Mouse (Mus musculus) large intestine, adult 2 months (tissue): ENCODE results near the gene Cckar. TPM values are rescaled to one million over a fixed set of nuclear protein-coding genes. Genes with fewer than 3 reads are reported as not detected.
"Not testable (repeated sequence)": the region's sequence is repeated elsewhere in the genome, so short reads cannot be mapped to it uniquely, and the experiment has no call there.

Experiments used
- DNase-seq: peaks from one replicate; pipeline ENCODE4 v3.0.0-alpha.2; 2012; ENCODE audit warnings: low read depth, low spot score
- WGBS: fragments of 180-500 bp; shearing (Covaris S2); methylation state at CpG from one replicate; pipeline ENCODE4 v1.1.7; 2018; 5-methylcytosine and 5-hydroxymethylcytosine counted together
- polyA plus RNA-seq: library from polyadenylated mRNA; depleted of rRNA; stranded (reverse); fragments of >200 nt; gene quantifications from 2 replicates; pipeline ENCODE4 v1.2.3, GENCODE M21; 2012; rRNA removed

The Cckar gene
- polyA plus RNA-seq, 1 experiment, result 0.24 TPM

GRCm38 (mm10) chr5:53678036-53678767 is 29.3 kb downstream of the Cckar start:
- 60% methylated on average over 13 of the region's 13 CpGs for WGBS
- no peak for DNase-seq

GRCm38 (mm10) chr5:53676671-53677070 is 30.8 kb downstream of the Cckar start:
- no peak for DNase-seq
- 26% methylated on average over 8 of the region's 8 CpGs for WGBS

- WGBS, result 84% methylated on average over 6 of the region's 6 CpGs
- not testable (repeated sequence) for DNase-seq
Observed at GRCm38 (mm10) chr5:53673493-53674150, 33.9 kb downstream of the Cckar start.

- DNase-seq, result peak; percentile 18
- 19% methylated on average over 5 of the region's 5 CpGs for WGBS
Observed at GRCm38 (mm10) chr5:53672352-53672751, 35.2 kb downstream of the Cckar start.

GRCm38 (mm10) chr5:53671507-53671906 is 36.0 kb downstream of the Cckar start:
- no peak for DNase-seq
- 54% methylated on average over 4 of the region's 4 CpGs for WGBS

- 70% methylated on average over 10 of the region's 10 CpGs for WGBS
- DNase-seq, result no peak
Observed at GRCm38 (mm10) chr5:53670321-53670938, 37.1 kb downstream of the Cckar start.

GRCm38 (mm10) chr5:53668021-53668420 is 39.5 kb downstream of the Cckar start:
- 63% methylated on average over 5 of the region's 5 CpGs for WGBS
- DNase-seq, result no peak

- DNase-seq, result no peak
Observed at GRCm38 (mm10) chr5:53663665-53664064, 43.8 kb downstream of the Cckar start.

GRCm38 (mm10) chr5:53662413-53662812 is 45.1 kb downstream of the Cckar start:
- DNase-seq, result no peak
- WGBS, result 37% methylated on average over 1 of the region's 1 CpGs

GRCm38 (mm10) chr5:53661508-53661907 is 46.0 kb downstream of the Cckar start:
- DNase-seq, result no peak
- WGBS, result 52% methylated on average over 2 of the region's 2 CpGs

GRCm38 (mm10) chr5:53657925-53658324 is 49.6 kb downstream of the Cckar start:
- WGBS, result 81% methylated on average over 6 of the region's 6 CpGs
- DNase-seq, result no peak

- WGBS, result 14% methylated on average over 1 of the region's 1 CpGs
- no peak for DNase-seq
Observed at GRCm38 (mm10) chr5:53656596-53656995, 50.9 kb downstream of the Cckar start.

Other genes starting within 250 kb of the Cckar start
- gene Rbpj, start 241.6 kb downstream of the Cckar start, polyA plus RNA-seq, result 6.5 and 9.0 TPM in 2 replicates
- gene Tbc1d19, start 101.9 kb upstream of the Cckar start, polyA plus RNA-seq, result 1.4 and 2.1 TPM in 2 replicates